Mouse (Mus musculus): ENCODE measurements around the gene Lbx2. TPM values are rescaled to one million over a fixed set of nuclear protein-coding genes. Genes with fewer than 3 reads are reported as not detected.

Gene Lbx2
- polyA plus RNA-seq (2012; fragmentation: generic; extraction: Trizol): 0.07 TPM

DNA sequence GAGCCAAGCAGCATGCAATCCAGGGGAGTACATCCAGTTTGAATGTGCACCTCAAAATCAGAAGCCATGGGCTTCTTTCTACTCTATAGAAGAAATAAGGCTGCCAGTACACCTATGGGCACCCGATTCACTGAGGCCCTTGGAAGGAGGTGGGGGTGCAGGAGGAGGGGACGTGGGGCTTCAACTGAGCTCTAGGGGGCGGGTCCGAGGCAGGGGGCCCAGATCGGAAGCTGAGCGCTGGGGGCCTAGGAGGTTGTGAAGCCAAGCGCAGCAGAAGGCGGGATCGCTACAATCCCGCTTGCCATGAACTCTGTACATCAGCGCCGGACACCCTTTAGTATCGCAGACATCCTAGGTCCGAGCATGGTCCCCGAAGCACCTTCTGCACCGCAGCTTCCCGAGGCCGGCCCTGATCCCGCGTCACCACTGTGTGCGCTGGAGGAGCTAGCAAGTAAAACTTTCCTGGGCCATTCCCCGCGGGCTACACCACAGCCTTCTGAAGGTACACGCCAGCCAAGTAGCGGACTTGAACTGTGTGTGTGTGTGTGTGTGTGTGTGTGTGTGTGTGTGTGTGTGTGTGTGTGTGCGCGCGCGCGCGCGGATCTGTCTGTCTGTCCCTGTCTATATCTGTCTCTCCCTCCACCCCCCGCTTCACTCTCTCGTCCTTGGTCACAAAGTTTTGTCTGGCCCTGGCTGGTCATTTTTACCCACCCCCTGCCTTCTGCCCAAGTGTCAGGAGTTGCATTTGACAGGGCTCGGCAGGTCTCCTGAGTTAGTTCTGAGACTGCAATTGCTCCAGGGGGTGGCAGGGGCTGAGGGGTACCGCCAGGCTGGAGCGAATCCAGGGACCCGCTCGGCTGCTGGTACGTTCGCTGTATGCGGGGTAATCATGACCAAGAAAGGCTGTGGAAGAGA, at the start of gene Lbx2:
Gene Lbx2 (plus strand): TSS at position 247 of the 915 bp plus-strand sequence.
- Histone ChIP-seq H3K27me3 (ENCODE audit: control insufficient read depth, insufficient read depth, insufficient read length) (peaks cover 42% of the 10 kb centered on the region), H3ac (ENCODE audit: control insufficient read depth, insufficient read length) (no peak within 1 kb of the TSS), H3K4me3 (no peak within 1 kb of the TSS), H3K36me3 (ENCODE audit: control insufficient read depth, insufficient read depth) (peaks cover 5% of the 10 kb centered on the region), H3K4me2 (ENCODE audit: low read depth) (peak within 1 kb of the TSS; percentile 48), H3K79me2 (ENCODE audit: control insufficient read depth, insufficient read depth) (no peaks in the 10 kb centered on the region)
- TF ChIP-seq TCF3 (IDR thresholded peaks at IDR 0.05; ENCODE audit: insufficient read length, low read depth) (no peak), MYOD1 (IDR thresholded peaks at IDR 0.05; ENCODE audit: control insufficient read depth in 1 of 3, insufficient read length in 2 of 3, low read depth in 2 of 3) (no peak), REST (IDR thresholded peaks at IDR 0.05; ENCODE audit: insufficient read depth, insufficient read length) (no peak), TCF12 (IDR thresholded peaks at IDR 0.05; ENCODE audit: insufficient read depth, poor library complexity, severe bottlenecking) (no peak)

DNA sequence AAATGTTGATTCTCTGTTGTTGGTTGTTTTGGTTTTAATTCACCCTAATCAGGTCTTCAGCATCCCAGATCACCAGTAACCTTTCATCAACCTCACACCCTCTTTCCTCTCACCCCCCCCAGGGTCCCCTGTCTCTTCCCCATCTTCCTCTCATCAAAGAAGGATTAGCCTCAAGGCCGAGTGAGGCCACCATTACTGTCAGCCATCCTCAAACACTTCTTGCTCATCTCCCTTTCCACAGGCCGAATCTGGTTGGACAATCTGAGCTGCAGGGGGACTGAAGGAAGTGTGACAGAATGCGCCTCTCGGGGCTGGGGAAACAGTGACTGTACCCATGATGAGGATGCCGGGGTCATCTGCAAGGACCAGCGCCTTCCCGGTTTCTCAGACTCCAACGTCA, 49.0 kb upstream of the Lbx2 start:
- H3K4me2 ChIP-seq (ENCODE audit: low read depth): no peak overlapping the region
- H3ac ChIP-seq (ENCODE audit: control insufficient read depth, insufficient read length): no peak overlapping the region
- TF ChIP-seq TCF3 (IDR thresholded peaks at IDR 0.05; ENCODE audit: insufficient read length, low read depth) (no peak), E2F4 (IDR thresholded peaks at IDR 0.05; ENCODE audit: insufficient read depth) (no peak), SRF (IDR thresholded peaks at IDR 0.05; ENCODE audit: control insufficient read depth, insufficient read length, low read depth) (no peak), POLR2AphosphoS2 (IDR thresholded peaks at IDR 0.05; ENCODE audit: insufficient read length, low read depth) (no peak), REST (IDR thresholded peaks at IDR 0.05; ENCODE audit: insufficient read depth, insufficient read length) (no peak)
- no peak overlapping the region for H3K4me3 ChIP-seq
- H3K27me3 ChIP-seq (ENCODE audit: control insufficient read depth, insufficient read depth, insufficient read length): no peaks in the 10 kb centered on the region
- H3K79me2 ChIP-seq (ENCODE audit: control insufficient read depth, insufficient read depth): peaks cover 19% of the 10 kb centered on the region
- no peaks in the 10 kb centered on the region for H3K36me3 ChIP-seq (ENCODE audit: control insufficient read depth, insufficient read depth)

DNA sequence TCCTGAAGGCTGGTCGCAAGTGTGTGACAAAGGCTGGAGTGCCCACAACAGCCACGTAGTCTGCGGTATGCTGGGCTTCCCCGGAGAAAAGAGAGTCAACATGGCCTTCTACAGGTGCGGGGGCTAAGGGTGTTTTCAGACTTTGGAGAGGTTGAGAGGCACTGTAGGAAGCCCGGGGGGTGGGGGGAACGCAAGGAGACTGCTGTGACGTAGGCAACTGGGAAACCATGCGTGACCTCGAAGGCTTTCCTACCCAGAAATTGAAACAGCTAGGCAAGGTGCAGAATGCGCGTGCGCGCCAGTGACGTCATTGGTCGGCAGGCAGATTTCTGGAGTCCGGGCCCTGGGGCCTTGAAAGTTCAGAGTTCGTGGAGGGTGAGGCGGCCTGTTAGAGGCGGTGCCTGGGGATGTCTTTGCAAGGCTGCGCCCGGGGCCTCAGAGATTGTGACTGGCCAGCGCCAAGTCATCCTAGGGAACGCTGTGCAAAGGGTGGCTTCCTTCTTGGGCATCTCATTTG, 47.6 kb upstream of the Lbx2 start:
- Histone ChIP-seq H3K4me2 (ENCODE audit: low read depth) (no peak overlapping the region), H3K4me3 (no peak overlapping the region), H3K27me3 (ENCODE audit: control insufficient read depth, insufficient read depth, insufficient read length) (no peaks in the 10 kb centered on the region), H3ac (ENCODE audit: control insufficient read depth, insufficient read length) (no peak overlapping the region), H3K36me3 (ENCODE audit: control insufficient read depth, insufficient read depth) (no peaks in the 10 kb centered on the region), H3K79me2 (ENCODE audit: control insufficient read depth, insufficient read depth) (peaks cover 9% of the 10 kb centered on the region)
- TF ChIP-seq REST (IDR thresholded peaks at IDR 0.05; ENCODE audit: insufficient read depth, insufficient read length): no peak
- TF ChIP-seq SRF (IDR thresholded peaks at IDR 0.05; ENCODE audit: control insufficient read depth, insufficient read length, low read depth): no peak
- TF ChIP-seq E2F4 (IDR thresholded peaks at IDR 0.05; ENCODE audit: insufficient read depth): no peak
- TF ChIP-seq CEBPB (IDR thresholded peaks at IDR 0.05; ENCODE audit: insufficient read depth, poor library complexity, severe bottlenecking): no peak
- no peak for TF ChIP-seq POLR2A (IDR thresholded peaks at IDR 0.05; ENCODE audit: insufficient read length, low read depth)
- no peak for TF ChIP-seq MYOG (IDR thresholded peaks at IDR 0.05; ENCODE audit: control insufficient read depth in 1 of 3, insufficient read depth in 1 of 3, insufficient read length in 2 of 3, low read depth in 2 of 3)
- TF ChIP-seq MYOD1 (IDR thresholded peaks at IDR 0.05; ENCODE audit: control insufficient read depth in 1 of 3, insufficient read length in 2 of 3, low read depth in 2 of 3): no peak
- no peak for TF ChIP-seq TCF12 (IDR thresholded peaks at IDR 0.05; ENCODE audit: insufficient read depth, poor library complexity, severe bottlenecking)
- TF ChIP-seq TCF3 (IDR thresholded peaks at IDR 0.05; ENCODE audit: insufficient read length, low read depth): no peak
- no peak for TF ChIP-seq MAX (IDR thresholded peaks at IDR 0.05; ENCODE audit: low read depth)
- TF ChIP-seq POLR2AphosphoS2 (IDR thresholded peaks at IDR 0.05; ENCODE audit: insufficient read length, low read depth): no peak
- TF ChIP-seq USF1 (IDR thresholded peaks at IDR 0.05; ENCODE audit: low read depth): no peak

DNA sequence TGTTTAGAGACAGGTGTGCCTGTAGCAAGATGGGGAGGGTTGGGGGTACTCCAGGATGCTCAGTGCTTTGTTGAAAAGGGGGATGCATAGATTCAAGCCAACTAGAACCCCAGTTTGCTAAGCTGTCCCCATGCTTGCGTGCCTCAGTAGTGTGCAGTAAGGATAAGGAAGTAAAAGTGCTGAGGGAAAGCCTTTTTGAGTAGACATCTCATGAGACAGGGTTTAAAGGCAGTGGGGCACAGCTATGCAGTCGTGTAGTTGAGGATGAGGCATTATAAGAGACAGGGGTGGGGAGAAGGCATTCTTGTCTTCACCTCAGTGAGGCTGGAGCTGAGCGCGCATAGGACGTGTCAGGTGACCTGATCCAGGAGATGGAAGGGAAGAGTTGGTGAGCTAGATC, 45.6 kb upstream of the Lbx2 start:
- no peak for TF ChIP-seq SRF (IDR thresholded peaks at IDR 0.05; ENCODE audit: control insufficient read depth, insufficient read length, low read depth)
- TF ChIP-seq MAX (IDR thresholded peaks at IDR 0.05; ENCODE audit: low read depth): no peak
- no peak for TF ChIP-seq POLR2AphosphoS2 (IDR thresholded peaks at IDR 0.05; ENCODE audit: insufficient read length, low read depth)
- no peak for TF ChIP-seq REST (IDR thresholded peaks at IDR 0.05; ENCODE audit: insufficient read depth, insufficient read length)
- no peak for TF ChIP-seq TCF12 (IDR thresholded peaks at IDR 0.05; ENCODE audit: insufficient read depth, poor library complexity, severe bottlenecking)
- no peak for TF ChIP-seq POLR2A (IDR thresholded peaks at IDR 0.05; ENCODE audit: insufficient read length, low read depth)
- TF ChIP-seq CEBPB (IDR thresholded peaks at IDR 0.05; ENCODE audit: insufficient read depth, poor library complexity, severe bottlenecking): no peak
- TF ChIP-seq E2F4 (IDR thresholded peaks at IDR 0.05; ENCODE audit: insufficient read depth): no peak
- TF ChIP-seq MYOD1 (IDR thresholded peaks at IDR 0.05; ENCODE audit: control insufficient read depth in 1 of 3, insufficient read length in 2 of 3, low read depth in 2 of 3): no peak
- no peak for TF ChIP-seq MYOG (IDR thresholded peaks at IDR 0.05; ENCODE audit: control insufficient read depth in 1 of 3, insufficient read depth in 1 of 3, insufficient read length in 2 of 3, low read depth in 2 of 3)
- TF ChIP-seq TCF3 (IDR thresholded peaks at IDR 0.05; ENCODE audit: insufficient read length, low read depth): no peak
- no peak for TF ChIP-seq USF1 (IDR thresholded peaks at IDR 0.05; ENCODE audit: low read depth)
- H3K27me3 ChIP-seq (ENCODE audit: control insufficient read depth, insufficient read depth, insufficient read length): no peaks in the 10 kb centered on the region

More for the DNA sequence above, 45.6 kb upstream of the Lbx2 start:
- H3K4me2 ChIP-seq (ENCODE audit: low read depth): no peak overlapping the region
- no peak overlapping the region for H3K4me3 ChIP-seq
- no peaks in the 10 kb centered on the region for H3K36me3 ChIP-seq (ENCODE audit: control insufficient read depth, insufficient read depth)
- H3ac ChIP-seq (ENCODE audit: control insufficient read depth, insufficient read length): no peak overlapping the region
- H3K79me2 ChIP-seq (ENCODE audit: control insufficient read depth, insufficient read depth): no peaks in the 10 kb centered on the region
